Mouse (Mus musculus) embryonic facial prominence, embryonic 12.5 days (tissue): ENCODE measurements around the gene Ppcdc. TPM values are rescaled to one million over a fixed set of nuclear protein-coding genes. Genes with fewer than 3 reads are reported as not detected.

ENCODE experiments used
- ATAC-seq: fragments of 200-750 bp; cut with Nextera tagmentation; 2 replicates; pipeline ENCODE4 v1.8.0; 2017; ENCODE audit not compliant: insufficient number of reproducible peaks, insufficient read depth, low FRiP score, low TSS enrichment
- H3K27ac ChIP-seq: fragments of 300-500 bp; sonication (generic); 2 replicates; pipeline ENCODE4 v1.5.1; 2016; ENCODE audit warnings: mild to moderate bottlenecking
- H3K27me3 ChIP-seq: fragments of 300-500 bp; sonication (generic); 2 replicates; pipeline ENCODE4 v1.6.1; 2016; ENCODE audit warnings: mild to moderate bottlenecking, moderate library complexity
- H3K36me3 ChIP-seq: fragments of 300-500 bp; sonication (generic); 2 replicates; pipeline ENCODE4 v1.6.1; 2016; ENCODE audit warnings: mild to moderate bottlenecking
- H3K4me1 ChIP-seq: fragments of 300-500 bp; sonication (generic); 2 replicates; pipeline ENCODE4 v1.6.1; 2016
- H3K4me2 ChIP-seq: fragments of 300-500 bp; sonication (generic); replicated peaks from 2 replicates; pipeline ENCODE4 v1.6.1; 2016; ENCODE audit warnings: mild to moderate bottlenecking, moderate library complexity
- H3K4me3 ChIP-seq: fragments of 300-500 bp; sonication (generic); 2 replicates; pipeline ENCODE4 v1.5.1; 2016; ENCODE audit warnings: mild to moderate bottlenecking
- H3K9ac ChIP-seq: fragments of 300-500 bp; sonication (generic); 2 replicates; pipeline ENCODE4 v1.6.1; 2016; ENCODE audit warnings: mild to moderate bottlenecking, moderate library complexity
- H3K9me3 ChIP-seq: fragments of 300-500 bp; sonication (generic); 2 replicates; pipeline ENCODE4 v1.6.1; 2016; ENCODE audit warnings: mild to moderate bottlenecking, moderate library complexity
- WGBS: fragments of 180-500 bp; shearing (Covaris S2); methylation state at CpG from one replicate; pipeline ENCODE4 v1.1.7; 2016; 5-methylcytosine and 5-hydroxymethylcytosine counted together
- polyA plus RNA-seq: library from polyadenylated mRNA; unstranded; fragments of >200 nt; fragmentation: Nextera tagmentation; extraction: Ambion mirVana; gene quantifications from 2 replicates; pipeline ENCODE4 v1.2.1, GENCODE M21; 2016

Ppcdc gene
- polyA plus RNA-seq, 1 experiment from 2014 or later, result 30.3 TPM

DNA sequence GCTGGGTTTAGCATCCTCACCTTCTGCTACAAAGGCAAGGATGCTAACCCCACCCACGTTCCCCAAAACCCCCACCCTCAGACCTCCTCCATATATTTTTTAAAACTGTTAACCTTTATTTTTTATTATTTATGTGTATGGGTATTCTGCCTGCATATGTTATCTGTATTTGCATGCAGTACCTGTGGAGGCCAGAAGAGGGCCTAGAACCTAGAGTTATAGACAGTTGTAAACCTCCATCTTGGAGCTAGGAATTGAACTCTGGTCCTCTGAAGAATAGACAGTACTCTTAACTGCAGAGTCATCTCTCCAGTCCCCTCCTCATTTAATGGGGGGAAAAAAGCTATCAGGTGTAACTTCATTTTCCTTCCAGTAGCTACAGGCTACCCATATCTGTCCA, 9.8 kb upstream of the Ppcdc start:
- H3K9me3 ChIP-seq, result no peaks in the 10 kb centered on the region
- H3K4me1 ChIP-seq, result no peaks in the 10 kb centered on the region
- 73% methylated on average over 1 of the region's 1 CpGs for WGBS
- no peak overlapping the region for H3K27ac ChIP-seq
- H3K27me3 ChIP-seq, result no peaks in the 10 kb centered on the region
- H3K36me3 ChIP-seq, result 0 out of 2 replicates have a peak, but pooled peaks cover 9% of the 10 kb centered on the region
- ATAC-seq, result no peak
- no peak overlapping the region for H3K9ac ChIP-seq
- no peak overlapping the region for H3K4me2 ChIP-seq
- no peak overlapping the region for H3K4me3 ChIP-seq

- H3K4me2 ChIP-seq, result no peak overlapping the region
- H3K4me3 ChIP-seq, result no peak overlapping the region
- no peaks in the 10 kb centered on the region for H3K9me3 ChIP-seq
- H3K9ac ChIP-seq, result no peak overlapping the region
- 89% methylated on average over 1 of the region's 1 CpGs for WGBS
- no peaks in the 10 kb centered on the region for H3K27me3 ChIP-seq
- no peaks in the 10 kb centered on the region for H3K36me3 ChIP-seq
- no peak overlapping the region for H3K27ac ChIP-seq
- no peak for ATAC-seq
- H3K4me1 ChIP-seq, result peaks cover 14% of the 10 kb centered on the region
Observed at GRCm38 (mm10) chr9:57440620-57441019, 696 bp upstream of the Ppcdc start.

DNA sequence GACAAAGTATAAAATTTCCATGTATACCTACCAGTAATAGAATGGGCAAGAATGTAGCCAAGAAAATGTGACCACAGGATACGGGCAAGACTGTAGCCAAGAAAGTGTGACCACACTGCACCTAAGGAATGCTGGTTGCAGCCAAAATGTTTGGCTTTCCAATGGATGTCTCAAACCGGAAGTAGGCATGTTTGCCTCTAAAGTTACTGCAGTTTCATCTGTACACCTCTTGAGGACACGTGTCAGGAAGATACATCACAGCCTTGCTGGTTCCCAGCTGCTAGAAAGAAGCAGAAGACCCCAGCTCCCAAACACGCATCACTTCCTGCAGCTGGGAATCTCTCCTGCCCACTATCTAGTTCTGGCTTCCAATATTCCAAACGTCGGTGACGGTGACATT, 841 bp downstream of the Ppcdc start:
- Histone ChIP-seq H3K27ac (0 out of 2 replicates have a peak overlapping the region, but pooled peaks have one; percentile 6), H3K9me3 (no peaks in the 10 kb centered on the region), H3K36me3 (no peaks in the 10 kb centered on the region), H3K4me3 (peak overlapping the region; percentile 48), H3K9ac (peak overlapping the region; percentile 64; the same call in 1 of the 2 replicates), H3K4me1 (peaks cover 14% of the 10 kb centered on the region), H3K4me2 (peak overlapping the region; percentile 56), H3K27me3 (no peaks in the 10 kb centered on the region)
- no peak for ATAC-seq
- 57% methylated on average over 7 of the region's 7 CpGs for WGBS

DNA sequence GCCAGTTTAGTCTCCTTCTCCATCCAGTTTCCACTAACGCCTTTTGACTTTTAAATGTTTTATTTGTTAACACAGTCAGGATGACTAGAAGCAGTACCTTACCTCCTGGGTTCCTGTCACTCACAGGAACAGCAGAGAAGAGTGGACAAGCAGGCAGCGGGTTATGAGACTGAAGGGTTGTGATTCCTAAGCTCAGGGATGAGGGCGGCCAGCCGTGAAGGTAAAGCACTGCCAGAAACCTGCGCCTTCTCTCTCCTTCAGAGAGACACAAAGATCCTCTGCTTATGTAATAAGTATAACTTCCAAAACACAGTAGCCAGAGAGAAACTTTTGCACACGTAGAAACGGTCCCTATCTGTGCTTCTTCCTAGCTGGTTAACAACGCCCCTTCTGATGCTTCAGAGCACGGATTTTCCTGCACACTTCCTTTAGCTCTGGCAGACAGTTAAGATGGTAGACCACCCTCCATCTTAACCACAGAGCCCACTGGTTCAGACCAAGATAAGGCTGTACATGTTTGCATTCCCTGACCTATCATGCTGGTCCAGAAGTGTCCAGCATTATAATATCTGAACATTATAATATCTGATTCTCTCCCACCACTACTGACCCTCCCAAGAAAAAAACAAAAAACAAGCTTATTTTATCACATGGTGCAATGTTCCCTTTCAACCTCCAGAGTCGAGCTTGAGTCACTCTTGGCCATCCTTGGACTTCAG, 1.9 kb downstream of the Ppcdc start:
- Histone ChIP-seq H3K9me3 (no peaks in the 10 kb centered on the region), H3K27me3 (no peaks in the 10 kb centered on the region), H3K36me3 (no peaks in the 10 kb centered on the region), H3K9ac (no peak overlapping the region; the same call in 1 of the 2 replicates), H3K4me2 (no peak overlapping the region), H3K27ac (peak overlapping the region; percentile 46; the same call in 1 of the 2 replicates), H3K4me3 (no peak overlapping the region), H3K4me1 (peaks cover 20% of the 10 kb centered on the region)
- no peak for ATAC-seq
- whole genome bisulfite sequencing, result 78% methylated on average over 10 of the region's 10 CpGs

- Histone ChIP-seq H3K9ac (no peak overlapping the region), H3K4me1 (peaks cover 22% of the 10 kb centered on the region), H3K9me3 (no peaks in the 10 kb centered on the region), H3K36me3 (no peaks in the 10 kb centered on the region), H3K27me3 (no peaks in the 10 kb centered on the region), H3K4me3 (no peak overlapping the region), H3K4me2 (no peak overlapping the region), H3K27ac (no peak overlapping the region)
- no peak for ATAC-seq
- WGBS, result 81% methylated on average over 5 of the region's 5 CpGs
Observed at GRCm38 (mm10) chr9:57436166-57436565, 3.8 kb downstream of the Ppcdc start.

DNA sequence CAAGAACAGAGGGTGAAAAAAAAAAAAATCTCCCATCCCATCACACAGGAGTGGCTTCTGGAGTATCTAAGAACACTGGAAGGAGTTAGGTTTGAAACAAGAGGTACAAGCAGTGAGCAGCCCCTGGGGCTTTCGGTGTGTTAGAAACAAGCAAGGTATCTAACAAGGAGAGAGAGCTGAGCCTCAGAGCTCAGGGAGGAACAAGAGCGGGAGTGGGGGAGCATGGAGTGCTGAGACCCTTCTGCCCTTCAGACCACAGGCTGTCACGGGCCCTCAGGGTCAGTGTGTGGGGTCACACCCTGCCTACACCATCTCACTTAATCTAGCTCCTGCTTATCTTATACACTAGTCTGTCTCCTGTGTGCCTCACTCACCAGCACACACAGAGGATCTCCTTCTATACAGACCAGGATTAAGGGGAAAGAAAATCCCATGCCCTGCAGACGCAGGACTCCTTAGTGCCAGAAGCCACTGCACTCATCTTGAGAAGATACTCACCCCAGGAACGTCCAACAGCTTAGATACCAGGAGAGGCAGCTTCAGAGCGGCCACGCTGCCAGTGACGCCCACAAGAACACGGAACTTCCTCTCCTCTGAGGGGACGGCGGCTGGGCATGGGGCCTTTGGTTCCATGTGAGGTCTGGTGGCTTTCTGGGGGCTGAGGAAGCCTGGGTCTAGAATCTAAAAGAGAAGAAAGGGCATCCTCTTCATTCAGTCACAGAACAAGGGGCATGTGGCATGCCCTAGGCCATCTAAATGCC, 5.3 kb downstream of the Ppcdc start:
- Histone ChIP-seq H3K4me3 (no peak overlapping the region), H3K4me2 (no peak overlapping the region), H3K9ac (no peak overlapping the region), H3K4me1 (peaks cover 27% of the 10 kb centered on the region), H3K9me3 (no peaks in the 10 kb centered on the region), H3K36me3 (no peaks in the 10 kb centered on the region), H3K27ac (no peak overlapping the region), H3K27me3 (no peaks in the 10 kb centered on the region)
- ATAC-seq, result no peak
- 83% methylated on average over 11 of the region's 11 CpGs for WGBS

- WGBS, result 11% methylated on average over 11 of the region's 11 CpGs
- Histone ChIP-seq H3K4me1 (peaks cover 22% of the 10 kb centered on the region), H3K36me3 (no peaks in the 10 kb centered on the region), H3K9me3 (no peaks in the 10 kb centered on the region), H3K4me3 (no peak overlapping the region), H3K4me2 (no peak overlapping the region), H3K9ac (0 out of 2 replicates have a peak overlapping the region, but pooled peaks have one; percentile 4), H3K27ac (peak overlapping the region; percentile 36; the same call in 1 of the 2 replicates), H3K27me3 (no peaks in the 10 kb centered on the region)
- peak; percentile 56 for ATAC-seq
Observed at GRCm38 (mm10) chr9:57433097-57434032, 6.6 kb downstream of the Ppcdc start.

DNA sequence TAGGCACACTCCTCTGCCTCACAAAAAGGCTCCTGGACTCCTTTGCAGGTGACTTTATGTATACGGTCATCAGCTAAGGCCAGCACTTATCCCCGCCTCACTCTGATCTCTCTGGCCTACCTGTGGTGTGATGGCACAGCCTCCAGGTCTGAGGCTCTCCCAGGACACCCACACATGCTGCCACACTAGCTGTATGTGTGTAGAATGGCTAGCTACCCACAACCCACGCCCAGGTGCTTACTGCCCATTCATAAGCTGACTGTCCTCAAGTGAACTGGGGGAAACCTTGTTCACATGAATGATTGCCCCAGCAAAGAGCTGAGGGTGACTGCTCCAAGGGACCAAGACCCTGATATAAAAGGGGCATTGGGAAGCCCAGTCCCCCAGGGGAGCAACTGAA, 7.4 kb downstream of the Ppcdc start:
- no peaks in the 10 kb centered on the region for H3K36me3 ChIP-seq
- H3K4me3 ChIP-seq, result no peak overlapping the region
- no peak overlapping the region for H3K4me2 ChIP-seq
- peaks cover 24% of the 10 kb centered on the region for H3K4me1 ChIP-seq
- H3K9ac ChIP-seq, result no peak overlapping the region
- H3K9me3 ChIP-seq, result no peaks in the 10 kb centered on the region
- H3K27ac ChIP-seq, result no peak overlapping the region
- ATAC-seq, result no peak
- H3K27me3 ChIP-seq, result no peaks in the 10 kb centered on the region
- 90% methylated on average over 3 of the region's 3 CpGs for WGBS

- peaks cover 20% of the 10 kb centered on the region for H3K4me1 ChIP-seq
- no peaks in the 10 kb centered on the region for H3K36me3 ChIP-seq
- WGBS, result 32% methylated on average over 9 of the region's 9 CpGs
- H3K9me3 ChIP-seq, result no peaks in the 10 kb centered on the region
- no peak overlapping the region for H3K4me3 ChIP-seq
- ATAC-seq, result no peak
- no peak overlapping the region for H3K4me2 ChIP-seq
- H3K27ac ChIP-seq, result no peak overlapping the region
- H3K27me3 ChIP-seq, result no peaks in the 10 kb centered on the region
- H3K9ac ChIP-seq, result no peak overlapping the region
Observed at GRCm38 (mm10) chr9:57431202-57431601, 8.7 kb downstream of the Ppcdc start.

DNA sequence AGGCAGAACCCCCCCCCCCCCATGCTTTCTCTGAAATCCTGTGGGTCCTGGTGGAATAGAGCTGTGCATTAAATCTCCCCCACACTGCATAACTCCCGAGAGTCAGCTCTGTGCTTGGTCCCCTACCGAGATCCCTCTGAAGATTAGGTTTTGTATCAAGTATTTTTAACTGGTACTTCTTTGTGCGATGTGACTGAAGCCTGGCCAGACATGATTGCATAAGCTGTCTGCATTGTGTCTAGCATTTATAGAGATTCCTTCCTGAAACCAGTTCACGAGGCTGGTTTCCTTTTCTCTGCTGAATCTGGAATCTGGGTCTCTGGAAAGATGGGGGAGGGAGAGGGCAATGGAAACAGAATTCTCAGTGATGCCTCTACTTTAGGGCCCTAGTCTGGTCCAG, 11.5 kb downstream of the Ppcdc start:
- ATAC-seq, result no peak
- peaks cover 17% of the 10 kb centered on the region for H3K4me1 ChIP-seq
- H3K9ac ChIP-seq, result no peak overlapping the region
- no peak overlapping the region for H3K4me3 ChIP-seq
- WGBS, result 43% methylated on average over 4 of the region's 4 CpGs
- H3K9me3 ChIP-seq, result no peaks in the 10 kb centered on the region
- no peaks in the 10 kb centered on the region for H3K36me3 ChIP-seq
- no peaks in the 10 kb centered on the region for H3K27me3 ChIP-seq
- H3K27ac ChIP-seq, result no peak overlapping the region; the same call in 1 of the 2 replicates
- H3K4me2 ChIP-seq, result no peak overlapping the region

DNA sequence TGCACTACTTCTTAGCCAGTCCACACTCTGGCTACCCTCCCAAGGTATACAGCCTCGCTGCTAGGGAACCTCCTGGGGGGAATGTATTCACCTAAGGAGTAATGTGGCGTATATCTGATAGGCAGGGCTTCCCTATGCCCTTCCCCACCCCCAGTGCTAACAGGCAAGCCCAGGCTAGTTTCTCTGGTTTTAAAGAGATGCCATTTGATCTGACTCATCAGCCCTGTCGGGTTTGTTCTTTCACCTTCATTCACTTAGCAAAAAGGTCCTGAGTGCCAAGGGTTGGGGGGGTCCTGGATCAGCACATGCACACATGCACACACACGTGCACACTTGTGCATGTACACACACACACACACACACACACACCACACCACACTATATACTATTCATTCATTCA, 12.0 kb downstream of the Ppcdc start:
- Histone ChIP-seq H3K9me3 (no peaks in the 10 kb centered on the region), H3K9ac (no peak overlapping the region), H3K36me3 (no peaks in the 10 kb centered on the region), H3K4me2 (no peak overlapping the region), H3K27me3 (no peaks in the 10 kb centered on the region), H3K4me3 (no peak overlapping the region), H3K27ac (no peak overlapping the region), H3K4me1 (peaks cover 13% of the 10 kb centered on the region)
- no peak for ATAC-seq
- WGBS, result 56% methylated on average over 4 of the region's 4 CpGs
